Mouse (Mus musculus): ENCODE measurements around the gene Plekhg2.
A peak's percentile ranks its signal among the peaks of the same experiment; 100 is the strongest.

The Plekhg2 gene

GRCm38 (mm10) chr7:28382347-28382951 is 10.1 kb upstream of the Plekhg2 start:
- peak in 1 of 2 experiments; percentile 18 for DNase-seq

DNA sequence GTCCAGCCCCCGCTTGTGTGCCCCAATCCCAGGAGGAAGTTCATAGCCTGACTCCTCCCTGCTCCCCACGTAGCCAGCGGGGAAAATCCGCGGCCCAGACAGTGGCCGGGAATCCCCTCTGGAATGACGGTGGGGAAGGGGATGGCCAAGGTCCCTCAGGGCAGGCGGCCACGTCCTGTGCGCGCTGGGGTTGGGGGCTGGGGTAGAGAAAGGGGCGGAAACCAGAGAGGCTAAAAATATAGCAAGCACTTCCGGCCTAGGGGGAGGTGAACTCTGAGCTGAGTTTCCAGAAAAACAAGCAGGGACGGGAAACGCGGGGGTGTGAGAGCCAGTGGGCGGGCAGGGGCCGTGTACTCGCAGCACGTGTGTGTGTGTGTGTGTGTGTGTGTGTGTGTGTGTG is 9.5 kb upstream of the Plekhg2 start:
- DNase-seq: peak; percentile 92 to 95

DNA sequence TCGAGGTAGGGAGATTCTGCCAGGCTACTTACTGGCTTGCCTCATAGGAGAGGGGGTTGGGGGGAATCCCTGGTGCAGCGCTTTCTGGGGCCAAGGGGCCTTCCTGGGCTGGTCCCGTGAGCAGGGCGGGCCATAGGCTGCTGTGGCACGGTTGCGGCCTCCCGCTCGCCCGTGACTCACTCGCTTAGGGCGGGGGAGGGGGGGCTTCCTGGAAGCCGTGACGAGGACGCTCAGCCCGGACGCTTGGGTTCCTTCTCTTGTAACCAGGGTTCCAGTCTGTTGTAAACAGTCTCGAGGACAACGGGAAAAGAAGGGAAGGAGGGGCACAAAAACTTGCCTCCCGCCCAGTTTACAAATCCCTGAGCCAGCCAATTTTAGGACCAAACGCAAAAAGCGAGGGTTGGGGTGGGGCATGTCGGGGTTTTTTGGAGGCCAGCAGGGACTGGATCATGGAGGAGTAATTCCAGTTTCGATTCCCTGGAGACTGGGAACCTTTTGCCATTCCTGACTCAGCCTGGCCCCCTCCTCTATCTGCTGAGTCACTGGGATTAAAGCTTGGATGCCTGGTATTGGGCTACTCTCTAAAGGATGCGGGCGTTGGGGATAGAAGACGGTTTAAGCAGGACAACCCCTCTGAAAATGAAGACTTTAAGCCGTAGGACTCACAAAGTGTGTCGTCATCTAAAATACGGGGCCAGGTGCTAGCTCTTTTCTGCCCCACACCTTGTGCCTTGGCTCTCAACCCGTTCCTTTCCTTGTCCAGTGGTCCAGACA is 8.8 kb upstream of the Plekhg2 start:
- DNase-seq: peak; percentile 91 to 95

DNA sequence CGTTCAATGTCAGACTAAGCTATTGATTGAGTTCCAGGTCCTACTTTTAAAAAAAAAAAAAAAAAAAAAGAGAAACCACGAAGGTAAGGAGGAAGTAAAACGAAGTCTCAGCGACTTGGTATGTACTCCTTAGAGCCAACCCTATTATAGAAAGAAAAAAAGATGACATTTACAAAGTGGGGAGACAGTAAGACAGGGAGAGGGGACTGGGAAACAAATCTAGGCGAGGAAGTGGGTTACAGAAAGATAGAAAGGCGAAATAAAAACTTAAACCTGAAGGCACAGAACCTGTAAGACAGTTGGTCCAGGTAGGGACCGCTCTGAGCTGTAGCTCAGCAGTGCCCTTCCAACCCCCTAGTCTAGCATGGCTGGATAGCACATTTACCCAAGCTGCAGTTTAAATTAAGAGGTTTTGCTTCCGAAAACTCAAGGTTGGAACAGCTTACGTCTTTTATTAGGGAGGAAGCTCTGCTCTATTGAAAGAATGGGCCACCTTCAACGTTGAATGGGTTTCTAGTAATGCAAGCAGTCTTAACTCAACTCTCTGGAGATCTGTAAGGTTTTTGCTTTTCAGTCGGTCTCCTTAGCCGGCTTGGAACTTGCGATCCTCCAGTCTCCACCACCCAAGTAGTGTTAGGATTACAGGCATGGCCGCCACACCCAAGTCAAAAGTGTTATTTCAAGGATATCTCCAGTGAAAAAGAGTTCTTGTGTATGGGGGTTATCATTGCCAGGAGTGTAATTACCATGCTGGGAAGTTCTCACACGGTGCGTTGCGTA is 8.0 kb upstream of the Plekhg2 start, which contains the start of gene Zfp36:
Zfp36 (minus strand) TSS at position 17 of the 780 bp plus-strand sequence.
- DNase-seq: no peak

DNA sequence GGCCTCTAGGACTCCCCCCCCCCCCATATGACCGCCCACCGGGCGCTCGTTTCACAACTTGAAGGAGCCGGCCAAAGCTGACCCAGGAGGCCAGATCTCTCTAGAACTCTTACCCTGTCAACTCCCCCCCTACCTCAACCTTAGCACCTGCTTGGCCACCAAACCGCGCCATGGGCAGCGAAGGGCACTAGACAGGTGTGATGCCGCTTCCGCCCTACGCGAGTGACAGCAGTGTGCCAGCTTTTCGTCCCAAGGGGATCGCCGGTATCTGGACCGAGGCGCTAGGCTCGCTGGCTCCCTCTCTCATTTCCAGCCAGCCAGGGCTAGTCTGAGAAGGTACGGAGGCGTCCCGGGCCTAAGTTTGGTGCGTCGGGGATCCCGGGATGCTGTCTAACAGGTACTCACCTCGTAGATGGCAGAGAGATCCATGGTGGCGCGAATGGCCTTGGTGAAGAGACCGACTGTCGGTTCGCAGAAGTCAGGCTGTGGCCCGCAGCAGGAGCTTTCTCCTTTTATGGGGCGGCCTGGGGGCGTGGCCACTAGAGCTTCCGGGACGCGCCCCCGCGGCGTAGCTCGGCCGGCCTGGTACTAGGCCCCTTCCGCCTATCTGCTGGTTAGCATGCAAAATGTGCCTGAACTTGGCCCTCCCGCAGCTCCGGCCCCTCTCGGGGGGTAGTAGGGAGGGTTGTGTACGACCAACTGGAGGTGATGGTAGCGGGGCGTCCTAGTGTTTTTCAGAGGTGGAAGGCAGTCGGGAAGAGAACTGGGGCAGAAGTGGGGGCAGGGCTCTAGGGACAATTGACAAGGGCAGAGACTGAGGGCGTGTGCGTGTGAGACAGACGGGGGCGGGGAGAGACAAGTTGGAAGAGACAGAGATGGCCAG is 6.6 kb upstream of the Plekhg2 start:
- peak; percentile 95 to 96 for DNase-seq

GRCm38 (mm10) chr7:28378066-28378690 is 5.8 kb upstream of the Plekhg2 start:
- peak; percentile 92 to 94 for DNase-seq

GRCm38 (mm10) chr7:28377190-28378065 is 5.0 kb upstream of the Plekhg2 start:
- DNase-seq: peak; percentile 47 to 54

GRCm38 (mm10) chr7:28376011-28376771 is 3.8 kb upstream of the Plekhg2 start:
- DNase-seq: peak; percentile 95 to 97

- DNase-seq: peak; percentile 95 to 97
Measured at GRCm38 (mm10) chr7:28375176-28375921, 3.0 kb upstream of the Plekhg2 start.

DNA sequence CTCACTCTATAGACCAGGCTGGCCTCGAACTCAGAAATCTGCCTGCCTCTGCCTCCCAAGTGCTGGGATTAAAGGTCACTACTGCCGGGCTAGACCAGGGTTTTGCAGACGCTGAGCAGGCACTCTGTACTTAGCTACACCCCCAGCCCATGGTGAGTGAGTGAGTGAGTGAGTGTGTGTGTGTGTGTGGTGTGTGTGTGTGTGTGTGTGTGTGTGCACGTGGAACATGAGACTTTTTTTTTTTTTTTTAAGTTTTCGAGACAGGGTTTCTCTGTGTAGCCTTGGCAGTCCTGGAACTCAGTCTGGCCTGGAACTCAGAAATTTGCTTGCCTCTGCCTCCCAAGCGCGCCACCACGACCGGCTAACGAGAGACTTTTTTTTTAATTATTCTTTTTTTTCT is 2.2 kb upstream of the Plekhg2 start:
- DNase-seq: no peak

GRCm38 (mm10) chr7:28373891-28374495 is 1.6 kb upstream of the Plekhg2 start:
- no peak for DNase-seq

- peak; percentile 79 to 85 for DNase-seq
Measured at GRCm38 (mm10) chr7:28373131-28373581, 757 bp upstream of the Plekhg2 start.

- DNase-seq: peak; percentile 58 to 70
Measured at GRCm38 (mm10) chr7:28371514-28371989, 847 bp downstream of the Plekhg2 start.

DNA sequence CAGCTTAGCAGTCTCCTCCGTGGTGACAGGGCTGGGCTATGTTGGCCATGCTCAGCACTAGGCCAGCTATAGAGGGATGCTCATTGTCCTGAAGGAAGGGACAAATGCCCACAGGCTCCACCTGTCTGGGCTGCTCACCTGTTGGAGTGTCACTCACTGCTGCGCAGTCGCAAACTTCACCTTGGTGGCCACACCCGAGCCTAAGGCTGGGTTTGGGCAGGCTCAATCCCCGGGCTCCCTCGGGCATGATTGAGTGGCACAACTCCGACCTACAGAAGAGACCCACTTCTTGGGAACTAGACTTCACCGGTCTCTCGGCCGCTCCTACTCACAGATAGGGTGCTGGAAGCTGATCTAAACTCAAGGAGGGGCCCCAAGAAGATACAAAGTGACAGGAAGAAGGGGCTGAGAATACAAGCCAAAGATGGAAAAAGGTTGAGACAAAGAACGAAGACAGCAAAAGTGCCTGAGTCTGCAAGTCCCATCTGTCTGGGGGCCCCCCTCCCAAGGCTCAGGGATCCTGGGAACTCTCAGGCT is 1.4 kb downstream of the Plekhg2 start:
- peak; percentile 72 to 80 for DNase-seq

DNA sequence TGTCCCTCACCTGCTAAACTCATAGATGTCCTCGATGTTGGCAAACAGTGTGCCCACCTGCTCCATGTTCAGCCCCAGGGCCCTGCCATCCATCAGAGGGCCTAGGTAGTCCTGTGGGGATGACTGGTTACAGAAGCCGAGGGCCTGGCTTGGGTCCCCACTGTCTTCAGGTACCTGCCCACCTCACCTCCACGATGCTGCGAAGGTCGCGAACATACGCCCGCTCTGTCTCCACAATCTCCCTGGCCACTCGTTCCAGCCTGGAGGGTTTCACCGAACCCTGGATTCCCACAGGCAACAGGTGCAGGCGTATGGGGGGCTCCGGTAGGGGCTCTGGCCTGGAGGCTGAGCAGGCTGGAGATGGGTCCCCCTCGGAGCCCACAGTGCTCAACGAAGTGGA is 2.3 kb downstream of the Plekhg2 start:
- DNase-seq: no peak

DNA sequence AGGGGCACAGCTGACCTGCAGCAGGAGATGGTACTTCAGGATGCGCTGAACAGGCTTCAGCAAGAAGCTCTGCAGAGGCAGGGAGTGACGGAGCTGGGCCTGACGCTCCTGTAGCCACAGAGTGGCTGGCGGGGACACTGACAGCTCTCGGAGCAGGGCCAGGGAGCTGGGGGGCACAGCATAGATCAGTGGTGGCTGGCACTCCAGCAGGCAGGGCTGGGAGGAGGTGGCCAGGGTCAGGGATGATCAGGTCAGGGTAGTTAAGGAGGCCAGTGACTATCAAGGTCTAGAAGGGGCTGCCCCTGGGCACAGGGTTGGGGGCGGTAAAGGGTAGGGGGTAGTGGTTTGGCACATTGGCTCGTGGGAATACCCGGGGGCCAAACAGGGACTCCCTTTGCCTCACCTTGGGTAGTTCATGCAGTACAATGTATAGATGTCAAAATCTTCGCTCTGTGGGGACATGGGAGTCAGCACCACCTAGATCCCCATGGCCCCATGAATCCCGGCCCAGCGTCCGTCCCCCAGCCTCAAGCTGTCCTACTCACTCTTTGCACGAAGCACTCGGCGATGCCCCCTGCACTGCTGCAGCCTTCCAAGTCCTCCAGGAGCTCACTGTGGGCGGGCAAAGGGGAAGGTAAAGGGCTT is 4.0 kb downstream of the Plekhg2 start:
- DNase-seq: no peak

GRCm38 (mm10) chr7:28367663-28368275 is 4.6 kb downstream of the Plekhg2 start:
- no peak for DNase-seq

Measured in lung, adult 18-20 months (tissue).